Mouse (Mus musculus) limb, embryonic 11.5 days (tissue): Measurements from ENCODE around the gene Tekt3. TPM values are rescaled to one million over a fixed set of nuclear protein-coding genes. Genes with fewer than 3 reads are reported as not detected.
A peak's percentile ranks its signal among the peaks of the same experiment; 100 is the strongest.

Experiments
- ATAC-seq: fragments of 200-750 bp; cut with Nextera tagmentation; 2 replicates; pipeline ENCODE4 v1.8.0; 2017; ENCODE audit warnings: low read depth; ENCODE audit not compliant: insufficient number of reproducible peaks, low FRiP score, low TSS enrichment
- DNase-seq: peaks from one replicate; pipeline ENCODE4 v3.0.0-alpha.2; 2015; ENCODE audit warnings: low spot score
- H3K27ac ChIP-seq: fragments of 300-500 bp; sonication (generic); replicated peaks from 2 replicates; pipeline ENCODE4 v1.5.1; 2014; ENCODE audit warnings: low read depth, mild to moderate bottlenecking, low read length
- H3K27me3 ChIP-seq: fragments of 300-500 bp; sonication (generic); 2 replicates; pipeline ENCODE4 v1.6.1; 2014; ENCODE audit warnings: mild to moderate bottlenecking, low read length, mixed read lengths; ENCODE audit not compliant: control insufficient read depth, insufficient read depth
- H3K36me3 ChIP-seq: fragments of 300-500 bp; sonication (generic); 2 replicates; pipeline ENCODE4 v1.6.1; 2014; ENCODE audit warnings: mild to moderate bottlenecking, low read length, moderate library complexity, mixed read lengths; ENCODE audit not compliant: control insufficient read depth, insufficient read depth
- H3K4me1 ChIP-seq: fragments of 300-500 bp; sonication (generic); 2 replicates; pipeline ENCODE4 v1.6.1; 2014; ENCODE audit warnings: low read length, mixed read lengths; ENCODE audit not compliant: control insufficient read depth, insufficient read depth
- H3K4me2 ChIP-seq: fragments of 300-500 bp; sonication (generic); 2 replicates; pipeline ENCODE4 v1.6.1; 2014; ENCODE audit warnings: low read depth, mild to moderate bottlenecking, moderate library complexity; ENCODE audit not compliant: severe bottlenecking
- H3K4me3 ChIP-seq: fragments of 300-500 bp; sonication (generic); 2 replicates; pipeline ENCODE4 v1.5.1; 2014; ENCODE audit warnings: low read depth, low read length
- H3K9ac ChIP-seq: fragments of 300-500 bp; sonication (generic); 2 replicates; pipeline ENCODE4 v1.6.1; 2014; ENCODE audit warnings: mild to moderate bottlenecking, low read length
- H3K9me3 ChIP-seq: fragments of 300-500 bp; sonication (generic); 2 replicates; pipeline ENCODE4 v1.6.1; 2016; ENCODE audit warnings: low read length; ENCODE audit not compliant: control insufficient read depth
- WGBS: fragments of 180-500 bp; shearing (Covaris S2); extraction: QIAGEN DNeasy Blood & Tissue Kit; methylation state at CpG from one replicate; pipeline ENCODE4 v1.1.7; 2014; 5-methylcytosine and 5-hydroxymethylcytosine counted together
- polyA plus RNA-seq: library from polyadenylated mRNA; unstranded; fragments of >200 nt; fragmentation: Nextera tagmentation; extraction: Ambion mirVana; gene quantifications from 2 replicates; pipeline ENCODE4 v1.2.1, GENCODE M21; 2014

Gene Tekt3
- polyA plus RNA-seq, 1 experiment from 2014 or later = not detected

- Histone ChIP-seq H3K4me3 (no peak overlapping the region), H3K9ac (no peak overlapping the region), H3K4me2 (no peak overlapping the region), H3K27ac (no peak overlapping the region), H3K9me3 (no peaks in the 10 kb centered on the region), H3K4me1 (0 out of 2 replicates have a peak, but pooled peaks cover 2% of the 10 kb centered on the region), H3K27me3 (no peaks in the 10 kb centered on the region), H3K36me3 (no peaks in the 10 kb centered on the region)
- 89% methylated on average over 9 of the region's 9 CpGs for WGBS
- DNase-seq = no peak
- ATAC-seq = no peak
Measured at GRCm38 (mm10) chr11:63026651-63027141, 34.8 kb upstream of the Tekt3 start.

- ATAC-seq = no peak
- Histone ChIP-seq H3K27ac (no peak overlapping the region), H3K4me3 (no peak overlapping the region), H3K9ac (no peak overlapping the region), H3K9me3 (no peaks in the 10 kb centered on the region), H3K4me2 (no peak overlapping the region), H3K27me3 (no peaks in the 10 kb centered on the region), H3K36me3 (no peaks in the 10 kb centered on the region), H3K4me1 (0 out of 2 replicates have a peak, but pooled peaks cover 2% of the 10 kb centered on the region)
- no peak for DNase-seq
- WGBS = 92% methylated on average over 3 of the region's 3 CpGs
Measured at GRCm38 (mm10) chr11:63028131-63028530, 33.3 kb upstream of the Tekt3 start.

DNA sequence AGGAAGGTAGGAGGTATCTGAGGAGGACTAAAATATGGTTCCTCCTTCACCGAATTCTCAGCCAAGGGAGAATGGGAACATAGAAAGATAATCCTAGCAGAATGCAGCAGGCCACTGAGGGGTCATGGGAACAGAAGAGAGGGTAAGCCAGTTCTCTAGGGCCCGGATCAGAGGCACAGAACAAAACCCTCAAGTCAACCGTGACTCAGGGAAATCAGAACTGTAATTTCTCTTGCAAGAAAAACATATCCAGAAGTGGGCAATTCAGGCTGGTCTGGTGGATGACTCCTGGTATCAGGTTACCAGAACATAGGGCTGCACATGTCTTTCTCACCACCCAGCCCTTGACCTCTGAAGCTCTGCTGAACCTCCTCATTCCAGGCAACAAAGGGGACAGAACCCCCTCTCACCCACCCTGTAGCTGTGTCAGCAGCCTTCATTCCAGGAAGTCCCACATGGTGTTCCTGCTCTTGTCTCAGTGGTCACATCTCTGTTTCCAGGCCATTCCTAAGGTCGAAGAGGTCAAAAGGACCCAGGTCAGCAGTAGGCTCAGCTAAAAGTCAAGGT, 32.2 kb upstream of the Tekt3 start:
- Histone ChIP-seq H3K9ac (no peak overlapping the region), H3K4me3 (no peak overlapping the region), H3K9me3 (no peaks in the 10 kb centered on the region), H3K36me3 (no peaks in the 10 kb centered on the region), H3K4me2 (no peak overlapping the region), H3K27me3 (no peaks in the 10 kb centered on the region), H3K27ac (no peak overlapping the region), H3K4me1 (0 out of 2 replicates have a peak, but pooled peaks cover 2% of the 10 kb centered on the region)
- DNase-seq (no peak), ATAC-seq (no peak)
- WGBS = 70% methylated on average over 4 of the region's 4 CpGs

- ATAC-seq (no peak), DNase-seq (no peak)
- Histone ChIP-seq H3K27me3 (no peaks in the 10 kb centered on the region), H3K9ac (no peak overlapping the region), H3K36me3 (no peaks in the 10 kb centered on the region), H3K9me3 (no peaks in the 10 kb centered on the region), H3K4me1 (0 out of 2 replicates have a peak, but pooled peaks cover 2% of the 10 kb centered on the region), H3K27ac (no peak overlapping the region), H3K4me3 (no peak overlapping the region), H3K4me2 (no peak overlapping the region)
- WGBS = 92% methylated on average over 6 of the region's 6 CpGs
Measured at GRCm38 (mm10) chr11:63029721-63030120, 31.7 kb upstream of the Tekt3 start.

DNA sequence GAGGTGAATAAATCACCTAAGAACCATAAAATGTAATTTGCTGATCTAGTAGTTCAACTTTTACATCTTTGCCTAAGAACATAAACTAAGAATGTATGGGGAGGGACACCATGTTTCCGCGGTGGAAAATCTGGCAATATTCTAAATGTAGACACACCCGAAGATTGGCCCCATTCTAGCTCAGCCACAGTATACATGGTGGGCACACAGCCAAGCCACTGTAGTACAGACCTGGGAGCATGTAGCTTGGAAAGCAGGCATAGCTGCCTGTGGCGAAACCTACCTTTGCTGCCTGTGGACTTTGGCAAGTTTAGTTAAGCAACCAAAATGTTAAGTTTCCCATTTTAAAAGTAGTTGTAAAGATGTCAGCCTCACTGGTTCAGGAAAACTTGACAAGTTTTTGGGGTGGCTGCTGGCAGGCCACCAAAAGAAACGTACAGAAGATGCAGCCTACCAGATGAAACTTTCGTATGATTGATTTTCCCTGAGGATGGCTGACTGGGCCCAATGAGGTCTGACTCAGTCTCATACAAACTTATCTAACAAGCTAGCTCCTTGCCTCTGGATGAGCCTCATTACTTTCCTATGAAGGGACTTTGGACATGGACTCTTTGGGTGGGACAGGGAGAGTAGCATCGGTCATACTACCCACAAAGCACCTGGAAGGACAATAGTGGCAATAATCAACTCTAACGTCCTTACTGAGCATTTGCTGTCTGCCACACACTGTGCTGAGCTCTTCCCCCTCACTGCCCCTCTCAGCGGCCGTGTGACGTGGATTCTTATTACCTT, 25.8 kb upstream of the Tekt3 start:
- WGBS = 80% methylated on average over 11 of the region's 11 CpGs
- Histone ChIP-seq H3K27ac (no peak overlapping the region), H3K27me3 (no peaks in the 10 kb centered on the region), H3K4me1 (peaks cover 2% of the 10 kb centered on the region), H3K9ac (no peak overlapping the region), H3K4me3 (no peak overlapping the region), H3K9me3 (no peaks in the 10 kb centered on the region), H3K4me2 (no peak overlapping the region), H3K36me3 (no peaks in the 10 kb centered on the region)
- ATAC-seq = no peak
- DNase-seq = no peak

GRCm38 (mm10) chr11:63040002-63040661, 21.3 kb upstream of the Tekt3 start:
- DNase-seq = peak; percentile 68
- peak; percentile 57; the same call in 1 of the 2 replicates for ATAC-seq

GRCm38 (mm10) chr11:63045771-63046170, 15.7 kb upstream of the Tekt3 start:
- no peaks in the 10 kb centered on the region for H3K36me3 ChIP-seq
- H3K27ac ChIP-seq = no peak overlapping the region
- H3K9ac ChIP-seq = no peak overlapping the region
- no peaks in the 10 kb centered on the region; the same call in 1 of the 2 replicates for H3K4me1 ChIP-seq
- H3K9me3 ChIP-seq = no peaks in the 10 kb centered on the region
- 74% methylated on average over 3 of the region's 3 CpGs for WGBS
- no peak for ATAC-seq
- no peak overlapping the region for H3K4me2 ChIP-seq
- H3K4me3 ChIP-seq = no peak overlapping the region
- no peaks in the 10 kb centered on the region for H3K27me3 ChIP-seq
- no peak for DNase-seq

More at GRCm38 (mm10) chr11:63040002-63040661, 21.3 kb upstream of the Tekt3 start:
- Histone ChIP-seq H3K4me3 (no peak overlapping the region), H3K4me1 (peaks cover 3% of the 10 kb centered on the region), H3K36me3 (no peaks in the 10 kb centered on the region), H3K9ac (no peak overlapping the region; the same call in 1 of the 2 replicates), H3K4me2 (no peak overlapping the region), H3K27me3 (no peaks in the 10 kb centered on the region), H3K27ac (peak overlapping the region; percentile 63), H3K9me3 (no peaks in the 10 kb centered on the region)
- 49% methylated on average over 12 of the region's 12 CpGs for WGBS

- no peaks in the 10 kb centered on the region for H3K27me3 ChIP-seq
Measured at GRCm38 (mm10) chr11:63046380-63046779, 15.1 kb upstream of the Tekt3 start.

More at GRCm38 (mm10) chr11:63046380-63046779, 15.1 kb upstream of the Tekt3 start:
- no peak for DNase-seq
- H3K36me3 ChIP-seq = no peaks in the 10 kb centered on the region
- no peaks in the 10 kb centered on the region for H3K4me1 ChIP-seq
- WGBS = 84% methylated on average over 8 of the region's 8 CpGs
- H3K27ac ChIP-seq = no peak overlapping the region
- no peak overlapping the region for H3K4me3 ChIP-seq
- no peak overlapping the region for H3K9ac ChIP-seq
- ATAC-seq = no peak
- H3K4me2 ChIP-seq = no peak overlapping the region
- H3K9me3 ChIP-seq = no peaks in the 10 kb centered on the region
